24 mouse cellular contexts compared by ENCODE assay signal in the genomic region with DNA sequence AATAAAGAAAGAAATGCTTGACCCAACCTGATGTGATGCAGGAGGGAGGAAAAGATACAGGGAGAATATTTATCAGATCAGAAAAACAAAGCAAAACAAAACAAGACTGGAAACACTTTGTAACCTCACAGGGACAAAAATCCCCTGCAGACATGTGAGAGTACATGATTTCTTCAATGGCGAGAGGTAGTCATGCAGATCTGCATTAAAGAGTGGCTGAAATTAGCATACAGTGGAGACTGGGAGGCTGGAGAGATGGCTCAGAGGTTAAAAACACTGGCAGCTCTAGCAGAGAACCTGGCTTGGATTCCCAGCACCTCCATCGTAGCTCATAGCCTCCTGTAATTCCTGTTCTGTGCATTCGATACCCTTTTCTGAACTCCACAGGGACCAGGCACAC. TPM values are rescaled to one million over a fixed set of nuclear protein-coding genes. Genes with fewer than 3 reads are reported as not detected.
DNase-seq lines count a peak whose midpoint lies in the region; ATAC-seq and TF ChIP-seq lines count a peak whose summit lies in the region.
"Had no signal": no experiment of that assay in that cellular context is flagged by ENCODE, and none has a peak within 500 bp of the region (broad histone marks: within the 10 kb centered on the region; RNA-seq: fewer than 3 reads in every experiment).

No protein-coding gene starts in this region.

- 84% methylated on average over 3 of the region's 3 CpGs for WGBS in heart, embryonic 10.5 days
- WGBS in kidney, adult 2 months, result 65% methylated on average over 3 of the region's 3 CpGs
- whole genome bisulfite sequencing in kidney, embryonic 15.5 days, result 79% methylated on average over 3 of the region's 3 CpGs
- WGBS in kidney, postnatal 0 days, result 79% methylated on average over 3 of the region's 3 CpGs

- no peak overlapping the region for H3K4me2 ChIP-seq in kidney, embryonic 15.5 days
- no peak overlapping the region for H3K4me2 ChIP-seq in kidney, postnatal 0 days (ENCODE audit: low read length)
- H3K4me2 ChIP-seq: embryonic facial prominence, embryonic 12.5 days; forebrain, embryonic 13.5 days; forebrain, embryonic 15.5 days had no signal

- no peak overlapping the region for H3K4me3 ChIP-seq in heart, embryonic 10.5 days
- H3K4me3 ChIP-seq in kidney, adult 2 months (ENCODE audit: insufficient read depth, low read depth, low read length), result no peak overlapping the region
- no peak overlapping the region for H3K4me3 ChIP-seq in kidney, embryonic 15.5 days (replicated peaks)
- H3K4me3 ChIP-seq in kidney, postnatal 0 days (replicated peaks; ENCODE audit: low read depth, low read length), result no peak overlapping the region
- H3K4me3 ChIP-seq: embryonic facial prominence, embryonic 10.5 days; embryonic facial prominence, embryonic 12.5 days; forebrain, embryonic 13.5 days; forebrain, embryonic 15.5 days had no signal

- no peak for TF ChIP-seq POLR2A in kidney, adult 2 months (IDR thresholded peaks at IDR 0.05; ENCODE audit: low read depth, low read length)

- peaks cover 23% of the 10 kb centered on the region for H3K4me1 ChIP-seq in heart, embryonic 10.5 days
- peaks cover 3% of the 10 kb centered on the region; the same call in 1 of the 2 replicates for H3K4me1 ChIP-seq in kidney, adult 2 months (ENCODE audit: control insufficient read depth, insufficient read depth, low read length)
- H3K4me1 ChIP-seq in kidney, embryonic 15.5 days, result peaks cover 20% of the 10 kb centered on the region
- H3K4me1 ChIP-seq in kidney, postnatal 0 days (replicated peaks; ENCODE audit: insufficient read depth, low read length), result 0 out of 2 replicates have a peak, but pooled peaks cover 4% of the 10 kb centered on the region
- H3K4me1 ChIP-seq: embryonic facial prominence, embryonic 12.5 days; forebrain, embryonic 13.5 days; forebrain, embryonic 15.5 days had no signal

- H3K27ac ChIP-seq in heart, embryonic 10.5 days, result no peak overlapping the region
- peak overlapping the region; percentile 16 for H3K27ac ChIP-seq in kidney, adult 2 months (ENCODE audit: insufficient read depth, low read depth, low read length)
- H3K27ac ChIP-seq in kidney, embryonic 15.5 days, result no peak overlapping the region
- H3K27ac ChIP-seq in kidney, postnatal 0 days, result no peak overlapping the region
- H3K27ac ChIP-seq: embryonic facial prominence, embryonic 10.5 days; embryonic facial prominence, embryonic 12.5 days; forebrain, embryonic 13.5 days; forebrain, embryonic 15.5 days had no signal

- no peaks in the 10 kb centered on the region for H3K9me3 ChIP-seq in heart, embryonic 10.5 days
- no peaks in the 10 kb centered on the region for H3K9me3 ChIP-seq in kidney, embryonic 15.5 days (replicated peaks)
- no peaks in the 10 kb centered on the region for H3K9me3 ChIP-seq in kidney, postnatal 0 days (replicated peaks; ENCODE audit: low read length)
- H3K9me3 ChIP-seq: embryonic facial prominence, embryonic 10.5 days; embryonic facial prominence, embryonic 12.5 days; forebrain, embryonic 13.5 days; forebrain, embryonic 15.5 days had no signal

- peak; percentile 4 for DNase-seq in heart, adult 11 months
- no peak for DNase-seq in heart, embryonic 10.5 days (ENCODE audit: low spot score)
- peak; percentile 52 for DNase-seq in kidney, adult 2 months
- peak; percentile 3 for DNase-seq in kidney, postnatal 0 days (ENCODE audit: low spot score)
- DNase-seq in kidney, postnatal 25 days, result no peak
- DNase-seq: adrenal gland, adult 8-10 months; adrenal gland, postnatal 14 days; adrenal gland, postnatal 36 days; B cell, adult 2 months; cerebellum, adult 11-12 months; cerebellum, adult 2 months; cerebellum, adult 9-10 months; cerebellum, postnatal 10 days; cerebellum, postnatal 25 days had no signal

- H3K27me3 ChIP-seq in heart, embryonic 10.5 days (ENCODE audit: insufficient read depth, poor library complexity, severe bottlenecking), result no peaks in the 10 kb centered on the region
- H3K27me3 ChIP-seq in kidney, adult 2 months (replicated peaks; ENCODE audit: control insufficient read depth, insufficient read depth, low read length), result no peaks in the 10 kb centered on the region
- H3K27me3 ChIP-seq in kidney, embryonic 15.5 days, result no peaks in the 10 kb centered on the region
- no peaks in the 10 kb centered on the region for H3K27me3 ChIP-seq in kidney, postnatal 0 days (ENCODE audit: insufficient read depth, low read length)
- H3K27me3 ChIP-seq: CH12.LX; embryonic facial prominence, embryonic 12.5 days; forebrain, embryonic 13.5 days; forebrain, embryonic 15.5 days; Patski had no signal

- TF ChIP-seq CTCF in kidney, adult 2 months (conservative IDR thresholded peaks at IDR 0.05; ENCODE audit: insufficient read depth, insufficient read length, low read depth, low read length), result no peak
- no peak for TF ChIP-seq CTCF in kidney, postnatal 0 days (IDR thresholded peaks at IDR 0.05; ENCODE audit: low read depth)

- H3K36me3 ChIP-seq in heart, embryonic 10.5 days, result no peaks in the 10 kb centered on the region
- no peaks in the 10 kb centered on the region for H3K36me3 ChIP-seq in kidney, adult 2 months (ENCODE audit: control insufficient read depth, insufficient read depth, low read length)
- H3K36me3 ChIP-seq in kidney, embryonic 15.5 days, result no peaks in the 10 kb centered on the region
- no peaks in the 10 kb centered on the region for H3K36me3 ChIP-seq in kidney, postnatal 0 days (ENCODE audit: insufficient read depth, low read length)
- H3K36me3 ChIP-seq: embryonic facial prominence, embryonic 10.5 days; embryonic facial prominence, embryonic 12.5 days; forebrain, embryonic 15.5 days; G1E had no signal

- H3K9ac ChIP-seq in kidney, embryonic 15.5 days, result no peak overlapping the region
- no peak overlapping the region for H3K9ac ChIP-seq in kidney, postnatal 0 days (ENCODE audit: low read depth, low read length)
- H3K9ac ChIP-seq: embryonic facial prominence, embryonic 12.5 days; forebrain, embryonic 13.5 days; forebrain, embryonic 15.5 days had no signal

- no peak for ATAC-seq in kidney, embryonic 15.5 days (replicated peaks; ENCODE audit: low FRiP score)
- no peak for ATAC-seq in kidney, postnatal 0 days (replicated peaks; ENCODE audit: low FRiP score, low read depth)
- ATAC-seq: activated CD4-positive, CD25-positive, alpha-beta regulatory T cell, adult 4 months; CD4-positive, CD25-positive, alpha-beta regulatory T cell, adult 4 months; forebrain, embryonic 13.5 days; forebrain, embryonic 15.5 days had no signal

RNA-seq across cellular contexts. Expression of a gene that starts 4.2 kb away (rescaled TPM):
- 0.04 and 0.14 TPM in 2 replicates for polyA plus RNA-seq in heart, embryonic 10.5 days (2016; fragmentation: Nextera tagmentation; extraction: Ambion mirVana)
- polyA plus RNA-seq in kidney, adult 2 months (2012; rRNA removed), result 13.4 and 19.2 TPM in 2 replicates
- 5.6 and 6.1 TPM in 2 replicates for polyA plus RNA-seq in kidney, embryonic 15.5 days (2015; fragmentation: Nextera tagmentation; extraction: Ambion mirVana)
- polyA plus RNA-seq in kidney, postnatal 0 days (2015; fragmentation: Nextera tagmentation; extraction: Ambion mirVana), result 23.5 and 26.5 TPM in 2 replicates
- polyA plus RNA-seq: G1E had no signal

RNA-seq across cellular contexts. Expression of a gene that starts 38.8 kb away (rescaled TPM):
- polyA plus RNA-seq in heart, embryonic 10.5 days (2016; fragmentation: Nextera tagmentation; extraction: Ambion mirVana), result 5.5 and 7.2 TPM in 2 replicates
- 3.3 and 4.1 TPM in 2 replicates for polyA plus RNA-seq in kidney, adult 2 months (2012; rRNA removed)
- 6.0 and 6.1 TPM in 2 replicates for polyA plus RNA-seq in kidney, embryonic 15.5 days (2015; fragmentation: Nextera tagmentation; extraction: Ambion mirVana)
- polyA plus RNA-seq in kidney, postnatal 0 days (2015; fragmentation: Nextera tagmentation; extraction: Ambion mirVana), result 2.9 and 3.6 TPM in 2 replicates
- polyA plus RNA-seq: G1E had no signal

Comparison
In these comparisons a context has a peak if more than half of its experiments do, and no peak if none do; other contexts are left out.
1. DNase-seq: peak in heart, adult 11 months (single experiment), kidney, adult 2 months (single experiment) and kidney, postnatal 0 days (single experiment); none in heart, embryonic 10.5 days (single experiment) and kidney, postnatal 25 days (0 of 2).